Mouse (Mus musculus): ENCODE measurements at regions not wholly inside any gene's neighbourhood (a gene's known extent, or its start where the extent isn't known, plus 50 kb on each side); places are given as distances from the start of the nearest gene placed in this dataset.

- Histone ChIP-seq H3K4me2 (no peak overlapping the region), H3K36me3 (ENCODE audit: insufficient read depth) (no peaks in the 10 kb centered on the region), H3K9ac (no peak overlapping the region), H3K9me3 (ENCODE audit: low read depth, low read length) (no peaks in the 10 kb centered on the region), H3K4me1 (ENCODE audit: insufficient read depth) (no peaks in the 10 kb centered on the region), H3K27ac (ENCODE audit: low read depth) (no peak overlapping the region), H3K4me3 (ENCODE audit: low read depth, low read length) (no peak overlapping the region), H3K27me3 (ENCODE audit: insufficient read depth, low read length) (no peaks in the 10 kb centered on the region)
- WGBS = 14% methylated on average over 1 of the region's 1 CpGs
- peak; percentile 50 for TF ChIP-seq CTCF (IDR thresholded peaks at IDR 0.05; ENCODE audit: low read depth)
- DNase-seq = peak; percentile 51
- no peak for ATAC-seq (ENCODE audit: insufficient read depth)
Measured at GRCm38 (mm10) chr13:25727504-25728095, 457.3 kb upstream of the Nrsn1 start.

GRCm38 (mm10) chr13:25722595-25723525 is 452.6 kb upstream of the Nrsn1 start:
- H3K27me3 ChIP-seq (ENCODE audit: insufficient read depth, low read length) = no peaks in the 10 kb centered on the region
- H3K9me3 ChIP-seq (ENCODE audit: low read depth, low read length) = no peaks in the 10 kb centered on the region
- no peaks in the 10 kb centered on the region for H3K4me1 ChIP-seq (ENCODE audit: insufficient read depth)
- no peak overlapping the region for H3K27ac ChIP-seq (ENCODE audit: low read depth)
- DNase-seq (no peak), ATAC-seq (ENCODE audit: insufficient read depth) (no peak)
- H3K36me3 ChIP-seq (ENCODE audit: insufficient read depth) = no peaks in the 10 kb centered on the region
- H3K9ac ChIP-seq = no peak overlapping the region
- no peak overlapping the region for H3K4me2 ChIP-seq
- WGBS = 65% methylated on average over 4 of the region's 4 CpGs
- TF ChIP-seq CTCF (IDR thresholded peaks at IDR 0.05; ENCODE audit: low read depth) = no peak
- no peak overlapping the region for H3K4me3 ChIP-seq (ENCODE audit: low read depth, low read length)

GRCm38 (mm10) chr13:25700965-25701364 is 430.7 kb upstream of the Nrsn1 start:
- DNase-seq (no peak), ATAC-seq (ENCODE audit: insufficient read depth) (no peak)
- no peaks in the 10 kb centered on the region for H3K27me3 ChIP-seq (ENCODE audit: insufficient read depth, low read length)
- TF ChIP-seq CTCF (IDR thresholded peaks at IDR 0.05; ENCODE audit: low read depth) = no peak
- no peak overlapping the region for H3K4me3 ChIP-seq (ENCODE audit: low read depth, low read length)
- H3K9me3 ChIP-seq (ENCODE audit: low read depth, low read length) = no peaks in the 10 kb centered on the region
- 43% methylated on average over 4 of the region's 4 CpGs for WGBS
- no peak overlapping the region for H3K27ac ChIP-seq (ENCODE audit: low read depth)
- no peak overlapping the region for H3K9ac ChIP-seq
- no peak overlapping the region for H3K4me2 ChIP-seq
- no peaks in the 10 kb centered on the region for H3K4me1 ChIP-seq (ENCODE audit: insufficient read depth)
- H3K36me3 ChIP-seq (ENCODE audit: insufficient read depth) = no peaks in the 10 kb centered on the region

- ATAC-seq (ENCODE audit: insufficient read depth) (no peak), DNase-seq (no peak)
- no peak overlapping the region for H3K9ac ChIP-seq
- no peaks in the 10 kb centered on the region for H3K4me1 ChIP-seq (ENCODE audit: insufficient read depth)
- no peak overlapping the region for H3K27ac ChIP-seq (ENCODE audit: low read depth)
- 89% methylated on average over 1 of the region's 1 CpGs for WGBS
- no peaks in the 10 kb centered on the region for H3K27me3 ChIP-seq (ENCODE audit: insufficient read depth, low read length)
- H3K4me3 ChIP-seq (ENCODE audit: low read depth, low read length) = no peak overlapping the region
- no peaks in the 10 kb centered on the region for H3K9me3 ChIP-seq (ENCODE audit: low read depth, low read length)
- no peak for TF ChIP-seq CTCF (IDR thresholded peaks at IDR 0.05; ENCODE audit: low read depth)
- no peaks in the 10 kb centered on the region for H3K36me3 ChIP-seq (ENCODE audit: insufficient read depth)
- no peak overlapping the region for H3K4me2 ChIP-seq
Measured at GRCm38 (mm10) chr13:25695956-25696355, 425.7 kb upstream of the Nrsn1 start.

- no peaks in the 10 kb centered on the region for H3K4me1 ChIP-seq (ENCODE audit: insufficient read depth)
- ATAC-seq (ENCODE audit: insufficient read depth) (no peak), DNase-seq (peak; percentile 78)
- no peak overlapping the region for H3K9ac ChIP-seq
- peak overlapping the region; percentile 20; the same call in 1 of the 2 replicates for H3K4me2 ChIP-seq
- no peaks in the 10 kb centered on the region for H3K9me3 ChIP-seq (ENCODE audit: low read depth, low read length)
- no peak for TF ChIP-seq CTCF (IDR thresholded peaks at IDR 0.05; ENCODE audit: low read depth)
- no peak overlapping the region for H3K27ac ChIP-seq (ENCODE audit: low read depth)
- WGBS = 61% methylated on average over 14 of the region's 14 CpGs
- no peak overlapping the region for H3K4me3 ChIP-seq (ENCODE audit: low read depth, low read length)
- H3K27me3 ChIP-seq (ENCODE audit: insufficient read depth, low read length) = no peaks in the 10 kb centered on the region
- H3K36me3 ChIP-seq (ENCODE audit: insufficient read depth) = no peaks in the 10 kb centered on the region
Measured at GRCm38 (mm10) chr13:25695017-25695604, 424.8 kb upstream of the Nrsn1 start.

GRCm38 (mm10) chr13:25678221-25678735 is 408.0 kb upstream of the Nrsn1 start:
- no peaks in the 10 kb centered on the region for H3K36me3 ChIP-seq (ENCODE audit: insufficient read depth)

GRCm38 (mm10) chr13:25675208-25675607 is 404.9 kb upstream of the Nrsn1 start:
- 51% methylated on average over 6 of the region's 6 CpGs for WGBS
- DNase-seq = no peak
- no peak for ATAC-seq (ENCODE audit: insufficient read depth)
- H3K4me2 ChIP-seq = no peak overlapping the region
- H3K4me1 ChIP-seq (ENCODE audit: insufficient read depth) = no peaks in the 10 kb centered on the region
- H3K9me3 ChIP-seq (ENCODE audit: low read depth, low read length) = no peaks in the 10 kb centered on the region
- no peaks in the 10 kb centered on the region for H3K36me3 ChIP-seq (ENCODE audit: insufficient read depth)
- H3K9ac ChIP-seq = no peak overlapping the region
- H3K27me3 ChIP-seq (ENCODE audit: insufficient read depth, low read length) = no peaks in the 10 kb centered on the region
- H3K27ac ChIP-seq (ENCODE audit: low read depth) = no peak overlapping the region
- H3K4me3 ChIP-seq (ENCODE audit: low read depth, low read length) = no peak overlapping the region
- no peak for TF ChIP-seq CTCF (IDR thresholded peaks at IDR 0.05; ENCODE audit: low read depth)

More at GRCm38 (mm10) chr13:25678221-25678735, 408.0 kb upstream of the Nrsn1 start:
- Histone ChIP-seq H3K27ac (ENCODE audit: low read depth) (no peak overlapping the region), H3K9me3 (ENCODE audit: low read depth, low read length) (no peaks in the 10 kb centered on the region), H3K9ac (no peak overlapping the region), H3K4me1 (ENCODE audit: insufficient read depth) (no peaks in the 10 kb centered on the region), H3K4me3 (ENCODE audit: low read depth, low read length) (no peak overlapping the region), H3K27me3 (ENCODE audit: insufficient read depth, low read length) (no peaks in the 10 kb centered on the region), H3K4me2 (no peak overlapping the region)
- WGBS = 82% methylated on average over 2 of the region's 2 CpGs
- no peak for TF ChIP-seq CTCF (IDR thresholded peaks at IDR 0.05; ENCODE audit: low read depth)
- ATAC-seq (ENCODE audit: insufficient read depth) = no peak
- DNase-seq = no peak

Measured in lung, embryonic 14.5 days (tissue).